Mouse (Mus musculus) liver, postnatal 0 days (tissue): ENCODE results near the gene Hoxb1.

ENCODE experiments used
- CTCF ChIP-seq: sonication (generic); IDR thresholded peaks from 2 replicates; pipeline ENCODE4 v1.5.1; 2016; ENCODE audit warnings: antibody characterized with exemption, low read depth
- EP300 ChIP-seq: IDR thresholded peaks from 2 replicates; pipeline ENCODE4 v1.6.1; 2016; ENCODE audit warnings: antibody characterized with exemption, low read depth, mild to moderate bottlenecking

GRCm38 (mm10) chr11:96397806-96398335 is 32.3 kb downstream of the Hoxb1 start:
- TF ChIP-seq CTCF (no peak), EP300 (no peak)
